Mouse (Mus musculus): ENCODE data around the gene Otulin. TPM values are rescaled to one million over a fixed set of nuclear protein-coding genes. Genes with fewer than 3 reads are reported as not detected.
A peak's percentile ranks its signal among the peaks of the same experiment; 100 is the strongest.

Gene Otulin
- polyA plus RNA-seq, 1 experiment from 2014 or later = 26.2 TPM

DNA sequence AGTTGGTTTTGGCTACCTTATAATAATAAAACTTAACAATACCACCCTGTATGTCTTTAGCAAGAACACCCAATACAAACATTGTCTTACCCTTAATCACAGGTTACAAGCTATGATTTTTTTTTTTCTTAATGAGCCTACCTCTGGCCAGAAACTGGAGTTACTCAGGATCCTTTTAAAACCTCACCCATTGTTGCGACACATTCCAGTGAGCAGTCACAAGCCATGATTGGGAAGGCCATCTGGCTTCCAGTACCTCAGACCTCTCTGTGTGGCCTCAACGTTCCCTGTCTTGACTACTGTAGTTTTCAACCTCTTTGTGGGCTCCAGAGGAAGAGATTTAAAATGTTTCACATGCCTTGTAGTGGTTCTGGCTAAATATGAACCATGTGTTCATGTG, 60.6 kb downstream of the Otulin start:
- no peak overlapping the region for H3K9ac ChIP-seq (replicated peaks; ENCODE audit: low read depth)
- no peaks in the 10 kb centered on the region for H3K36me3 ChIP-seq (ENCODE audit: insufficient read depth, low read length)
- DNase-seq (ENCODE audit: low spot score) = peak; percentile 29
- ATAC-seq = no peak
- TF ChIP-seq CTCF (IDR thresholded peaks at IDR 0.05) (no peak), EP300 (IDR thresholded peaks at IDR 0.05) (no peak)
- no peak overlapping the region for H3K4me2 ChIP-seq (replicated peaks; ENCODE audit: low read depth, low read length)
- 64% methylated on average over 2 of the region's 2 CpGs for WGBS
- H3K4me1 ChIP-seq (ENCODE audit: insufficient read depth, low read depth, low read length) = no peaks in the 10 kb centered on the region
- no peak overlapping the region for H3K27ac ChIP-seq (ENCODE audit: low read length)
- no peak overlapping the region for H3K4me3 ChIP-seq (ENCODE audit: low read depth, low read length)
- H3K9me3 ChIP-seq (ENCODE audit: low read length) = no peaks in the 10 kb centered on the region
- no peaks in the 10 kb centered on the region for H3K27me3 ChIP-seq (replicated peaks; ENCODE audit: insufficient read depth, low read length)

DNA sequence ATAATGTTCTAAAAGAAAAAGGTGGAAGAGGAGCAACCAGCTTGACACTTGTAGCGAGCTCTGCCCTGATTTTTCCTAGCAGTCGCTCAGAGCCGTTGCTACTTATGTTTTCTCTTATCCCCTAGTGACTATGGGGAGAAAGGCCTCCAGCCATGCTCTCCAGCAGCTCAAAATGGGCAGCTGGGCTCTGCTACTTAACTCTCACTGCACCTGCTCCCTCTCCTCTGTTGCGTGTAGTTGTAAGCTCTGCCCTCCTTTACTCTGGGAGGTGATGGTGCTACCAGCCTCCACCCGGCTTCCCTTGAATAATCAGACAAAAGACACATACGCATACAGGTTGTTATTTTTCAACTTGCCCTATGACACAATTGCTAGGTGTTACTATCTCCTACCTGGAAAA, 62.1 kb downstream of the Otulin start:
- no peak for ATAC-seq
- Histone ChIP-seq H3K4me2 (replicated peaks; ENCODE audit: low read depth, low read length) (no peak overlapping the region), H3K27ac (ENCODE audit: low read length) (no peak overlapping the region), H3K9ac (replicated peaks; ENCODE audit: low read depth) (no peak overlapping the region), H3K9me3 (ENCODE audit: low read length) (no peaks in the 10 kb centered on the region), H3K4me3 (ENCODE audit: low read depth, low read length) (no peak overlapping the region), H3K27me3 (replicated peaks; ENCODE audit: insufficient read depth, low read length) (no peaks in the 10 kb centered on the region), H3K36me3 (ENCODE audit: insufficient read depth, low read length) (no peaks in the 10 kb centered on the region), H3K4me1 (ENCODE audit: insufficient read depth, low read depth, low read length) (no peaks in the 10 kb centered on the region)
- WGBS = 94% methylated on average over 6 of the region's 6 CpGs
- DNase-seq (ENCODE audit: low spot score) = no peak
- TF ChIP-seq EP300 (IDR thresholded peaks at IDR 0.05) (no peak), CTCF (IDR thresholded peaks at IDR 0.05) (no peak)

DNA sequence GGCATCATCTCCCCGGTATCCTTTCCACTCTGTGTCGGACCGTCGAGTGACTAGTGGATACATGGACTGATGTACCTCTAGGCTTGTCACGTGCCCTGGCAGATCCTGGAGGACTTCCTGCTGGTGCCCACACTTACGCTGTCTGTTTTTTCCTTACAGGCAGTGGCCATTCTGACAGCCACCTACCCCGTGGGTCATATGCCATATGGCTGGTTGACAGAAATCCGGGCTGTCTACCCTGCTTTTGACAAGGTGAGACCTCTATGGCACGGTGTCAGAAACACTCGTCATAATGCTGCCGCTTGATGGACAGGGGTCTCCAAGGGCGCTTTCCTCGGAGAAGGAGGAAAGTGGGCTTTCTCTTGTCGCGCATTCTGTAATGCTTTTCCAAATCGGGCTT, 63.1 kb downstream of the Otulin start:
- TF ChIP-seq EP300 (IDR thresholded peaks at IDR 0.05) (no peak), CTCF (IDR thresholded peaks at IDR 0.05) (no peak)
- 86% methylated on average over 16 of the region's 16 CpGs for WGBS
- Histone ChIP-seq H3K9me3 (ENCODE audit: low read length) (no peaks in the 10 kb centered on the region), H3K4me1 (ENCODE audit: insufficient read depth, low read depth, low read length) (no peaks in the 10 kb centered on the region), H3K36me3 (ENCODE audit: insufficient read depth, low read length) (no peaks in the 10 kb centered on the region), H3K27ac (ENCODE audit: low read length) (no peak overlapping the region), H3K4me3 (ENCODE audit: low read depth, low read length) (no peak overlapping the region), H3K27me3 (replicated peaks; ENCODE audit: insufficient read depth, low read length) (no peaks in the 10 kb centered on the region), H3K9ac (replicated peaks; ENCODE audit: low read depth) (no peak overlapping the region), H3K4me2 (replicated peaks; ENCODE audit: low read depth, low read length) (no peak overlapping the region)
- no peak for DNase-seq (ENCODE audit: low spot score)
- ATAC-seq = no peak

DNA sequence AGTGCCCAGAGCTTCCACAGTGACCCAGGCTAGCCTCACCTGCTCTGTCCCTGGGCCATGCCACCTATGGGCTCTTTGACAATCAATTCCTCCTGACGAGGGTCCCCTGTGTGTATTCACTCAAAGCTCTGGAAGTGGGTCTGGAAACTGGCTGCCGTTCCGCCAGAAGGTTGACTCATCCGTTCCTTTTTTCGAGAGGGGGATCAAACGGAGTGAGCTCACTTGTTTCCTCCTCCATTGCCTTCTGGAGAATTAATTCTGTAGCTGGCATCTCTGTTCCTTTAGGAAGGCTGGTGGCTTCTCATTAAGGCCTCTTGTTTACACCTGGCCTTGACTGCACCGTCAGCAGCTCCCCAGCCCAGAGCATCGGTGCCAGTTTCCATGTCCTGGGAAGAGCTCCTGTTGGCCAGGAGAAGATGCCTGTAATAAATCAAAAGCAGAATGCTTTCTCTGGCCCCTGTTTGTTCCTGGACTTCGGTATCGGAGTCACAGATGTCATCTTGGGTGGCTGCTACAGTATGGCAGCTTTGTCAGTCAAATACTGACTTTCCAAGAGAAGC, 64.8 kb downstream of the Otulin start:
- 87% methylated on average over 10 of the region's 10 CpGs for WGBS
- DNase-seq (ENCODE audit: low spot score) = no peak
- no peaks in the 10 kb centered on the region for H3K36me3 ChIP-seq (ENCODE audit: insufficient read depth, low read length)

DNA sequence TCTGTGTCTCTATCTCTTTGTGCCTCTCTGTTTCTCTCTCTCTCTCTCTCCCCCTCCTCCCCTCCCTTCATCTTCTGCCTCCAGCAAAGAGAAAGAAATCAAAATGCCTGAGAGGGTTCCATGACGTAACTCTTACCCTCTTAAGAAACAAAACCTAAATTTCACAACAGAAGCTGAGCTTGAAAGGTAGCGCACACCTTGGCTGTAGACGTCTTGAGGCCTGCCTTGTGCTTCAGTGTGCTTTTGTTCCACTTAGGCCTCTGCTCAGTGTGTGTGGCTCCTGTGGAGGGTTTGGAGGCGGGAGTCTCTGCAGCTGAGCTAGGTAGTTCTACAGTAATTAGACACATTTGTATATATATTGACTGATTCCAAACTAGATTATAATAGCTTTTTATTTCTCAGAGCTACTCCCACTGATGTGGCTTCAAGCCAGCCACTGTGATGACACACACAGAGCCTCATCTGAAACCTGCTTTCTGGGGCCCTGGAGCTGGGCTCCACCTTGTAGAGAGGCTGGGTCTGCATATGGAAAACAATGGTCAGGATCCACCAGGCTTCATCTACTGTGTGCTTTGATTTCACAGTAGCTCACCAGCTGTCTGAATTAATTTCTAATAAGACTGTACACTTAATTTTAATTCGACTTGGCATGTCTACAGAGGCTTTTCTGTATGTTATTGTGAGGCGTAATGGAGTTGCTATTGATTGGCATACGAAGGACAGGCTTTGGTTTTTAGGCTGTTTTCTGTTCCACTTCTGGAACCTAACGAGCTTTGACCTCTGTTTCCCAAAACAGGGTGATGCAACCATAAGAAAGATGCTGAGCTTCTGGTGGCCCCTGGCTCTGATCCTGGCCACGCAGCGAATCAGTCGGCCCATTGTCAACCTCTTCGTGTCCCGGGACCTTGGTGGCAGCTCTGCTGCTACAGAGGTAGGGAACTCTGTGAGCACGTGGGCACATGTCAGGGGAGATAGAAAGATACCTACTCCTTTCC, 66.1 kb downstream of the Otulin start:
- peak; percentile 69 for DNase-seq (ENCODE audit: low spot score)
- H3K36me3 ChIP-seq (ENCODE audit: insufficient read depth, low read length) = no peaks in the 10 kb centered on the region
- no peak overlapping the region for H3K4me2 ChIP-seq (replicated peaks; ENCODE audit: low read depth, low read length)
- TF ChIP-seq CTCF (IDR thresholded peaks at IDR 0.05) = no peak
- no peak for TF ChIP-seq EP300 (IDR thresholded peaks at IDR 0.05)
- ATAC-seq = peak; percentile 89
- H3K4me1 ChIP-seq (ENCODE audit: insufficient read depth, low read depth, low read length) = no peaks in the 10 kb centered on the region
- no peak overlapping the region for H3K4me3 ChIP-seq (ENCODE audit: low read depth, low read length)
- H3K9me3 ChIP-seq (ENCODE audit: low read length) = no peaks in the 10 kb centered on the region
- 80% methylated on average over 14 of the region's 14 CpGs for WGBS
- no peak overlapping the region for H3K27ac ChIP-seq (ENCODE audit: low read length)
- H3K9ac ChIP-seq (replicated peaks; ENCODE audit: low read depth) = no peak overlapping the region
- no peaks in the 10 kb centered on the region for H3K27me3 ChIP-seq (replicated peaks; ENCODE audit: insufficient read depth, low read length)

More for the DNA sequence above, 64.8 kb downstream of the Otulin start:
- TF ChIP-seq EP300 (IDR thresholded peaks at IDR 0.05) = no peak
- no peak for TF ChIP-seq CTCF (IDR thresholded peaks at IDR 0.05)
- ATAC-seq = no peak
- Histone ChIP-seq H3K27ac (ENCODE audit: low read length) (no peak overlapping the region), H3K4me1 (ENCODE audit: insufficient read depth, low read depth, low read length) (no peaks in the 10 kb centered on the region), H3K27me3 (replicated peaks; ENCODE audit: insufficient read depth, low read length) (no peaks in the 10 kb centered on the region), H3K4me2 (replicated peaks; ENCODE audit: low read depth, low read length) (no peak overlapping the region), H3K9ac (replicated peaks; ENCODE audit: low read depth) (no peak overlapping the region), H3K4me3 (ENCODE audit: low read depth, low read length) (no peak overlapping the region), H3K9me3 (ENCODE audit: low read length) (no peaks in the 10 kb centered on the region)

DNA sequence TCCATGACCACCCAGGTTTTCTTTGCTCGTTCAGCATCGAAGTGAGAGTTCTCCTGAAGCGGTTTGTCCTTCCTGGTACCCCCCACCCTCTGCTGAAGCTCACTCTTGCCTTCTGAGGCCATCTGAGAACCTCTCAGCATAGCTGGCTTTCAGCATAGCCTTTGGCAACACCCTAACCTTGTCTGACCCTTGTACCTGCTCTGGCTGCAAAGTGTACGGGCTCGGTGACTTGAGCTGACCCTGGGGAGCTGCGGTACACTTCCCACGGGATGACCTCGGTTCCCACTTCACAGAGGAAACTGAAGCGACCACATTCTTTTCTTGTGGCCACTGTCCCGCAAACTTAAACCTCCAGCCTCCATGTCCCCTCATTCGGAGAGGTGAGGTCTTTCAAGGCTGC, 70.2 kb downstream of the Otulin start:
- DNase-seq (ENCODE audit: low spot score) = no peak
- Histone ChIP-seq H3K27ac (ENCODE audit: low read length) (no peak overlapping the region), H3K4me3 (ENCODE audit: low read depth, low read length) (no peak overlapping the region), H3K9ac (replicated peaks; ENCODE audit: low read depth) (no peak overlapping the region), H3K9me3 (ENCODE audit: low read length) (no peaks in the 10 kb centered on the region), H3K4me2 (replicated peaks; ENCODE audit: low read depth, low read length) (no peak overlapping the region), H3K36me3 (ENCODE audit: insufficient read depth, low read length) (no peaks in the 10 kb centered on the region), H3K27me3 (replicated peaks; ENCODE audit: insufficient read depth, low read length) (no peaks in the 10 kb centered on the region), H3K4me1 (ENCODE audit: insufficient read depth, low read depth, low read length) (no peaks in the 10 kb centered on the region)
- ATAC-seq = no peak
- TF ChIP-seq EP300 (IDR thresholded peaks at IDR 0.05) (no peak), CTCF (IDR thresholded peaks at IDR 0.05) (no peak)
- 65% methylated on average over 11 of the region's 11 CpGs for WGBS

Measured in lung, postnatal 0 days (tissue).